Mouse (Mus musculus) cerebellum, adult 2 months (tissue): ENCODE data around the gene Cachd1. TPM values are rescaled to one million over a fixed set of nuclear protein-coding genes. Genes with fewer than 3 reads are reported as not detected.

ENCODE experiments used
- DNase-seq, 2 experiments: peaks; one replicate each; pipeline ENCODE4 v3.0.0; 2021
- H3K27ac ChIP-seq: fragments of 200-500 bp; 2 replicates; pipeline ENCODE4 v1.5.1; 2012; ENCODE audit warnings: low read length, control low read depth, inconsistent platforms; ENCODE audit not compliant: insufficient read depth
- H3K27me3 ChIP-seq: fragments of 200-500 bp; 2 replicates; pipeline ENCODE4 v1.6.1; 2012; ENCODE audit warnings: inconsistent platforms, mild to moderate bottlenecking, low read length, moderate library complexity; ENCODE audit not compliant: control insufficient read depth, insufficient read depth
- H3K4me1 ChIP-seq: fragments of 200-500 bp; 2 replicates; pipeline ENCODE4 v1.6.1; 2011; ENCODE audit warnings: low read length; ENCODE audit not compliant: control insufficient read depth, insufficient read depth
- H3K4me3 ChIP-seq: fragments of 200-500 bp; replicated peaks from 2 replicates; pipeline ENCODE3; 2011; ENCODE audit warnings: mild to moderate bottlenecking, low read depth, low read length, control low read depth; ENCODE audit not compliant: insufficient read depth
- CTCF ChIP-seq: fragments of 200-500 bp; IDR thresholded peaks from 2 replicates; pipeline ENCODE4 v1.5.1; 2011; ENCODE audit warnings: low read depth, mild to moderate bottlenecking, control low read depth, low read length, moderate library complexity, borderline replicate concordance; ENCODE audit not compliant: insufficient read depth
- POLR2A ChIP-seq: fragments of 200-500 bp; IDR thresholded peaks from 2 replicates; pipeline ENCODE4 v1.6.1; 2011; ENCODE audit warnings: low read length, control low read depth, borderline replicate concordance; ENCODE audit not compliant: insufficient read depth
- WGBS: fragments of 180-500 bp; shearing (Covaris S2); methylation state at CpG from one replicate; pipeline ENCODE4 v1.1.7; 2018; 5-methylcytosine and 5-hydroxymethylcytosine counted together
- polyA plus RNA-seq: library from polyadenylated mRNA; depleted of rRNA; stranded (reverse); fragments of >200 nt; gene quantifications from 2 replicates; pipeline ENCODE4 v1.2.3, GENCODE M21; 2012

Cachd1 gene
- polyA plus RNA-seq, 1 experiment = 41.4 TPM

- 90% methylated on average over 4 of the region's 4 CpGs for WGBS
- no peak for TF ChIP-seq POLR2A
- TF ChIP-seq CTCF = no peak
Observed at GRCm38 (mm10) chr4:101017806-101018205, 241.3 kb downstream of the Cachd1 start.

GRCm38 (mm10) chr4:101020596-101020995, 244.1 kb downstream of the Cachd1 start, which contains the start of gene Gm10577:
Gene Gm10577, minus strand, starts transcription at chr4:101020696.
- no peak for TF ChIP-seq CTCF
- TF ChIP-seq POLR2A = no peak
- Histone ChIP-seq H3K27ac (no peak within 1 kb of the TSS), H3K27me3 (no peaks in the 10 kb centered on the region), H3K4me3 (no peak within 1 kb of the TSS), H3K4me1 (no peaks in the 10 kb centered on the region)
- WGBS = 57% methylated on average over 4 of the region's 4 CpGs
- no peak for DNase-seq

More at GRCm38 (mm10) chr4:101017806-101018205, 241.3 kb downstream of the Cachd1 start:
- DNase-seq = no peak
- Histone ChIP-seq H3K4me3 (no peak overlapping the region), H3K4me1 (no peaks in the 10 kb centered on the region), H3K27ac (no peak overlapping the region), H3K27me3 (no peaks in the 10 kb centered on the region)

DNA sequence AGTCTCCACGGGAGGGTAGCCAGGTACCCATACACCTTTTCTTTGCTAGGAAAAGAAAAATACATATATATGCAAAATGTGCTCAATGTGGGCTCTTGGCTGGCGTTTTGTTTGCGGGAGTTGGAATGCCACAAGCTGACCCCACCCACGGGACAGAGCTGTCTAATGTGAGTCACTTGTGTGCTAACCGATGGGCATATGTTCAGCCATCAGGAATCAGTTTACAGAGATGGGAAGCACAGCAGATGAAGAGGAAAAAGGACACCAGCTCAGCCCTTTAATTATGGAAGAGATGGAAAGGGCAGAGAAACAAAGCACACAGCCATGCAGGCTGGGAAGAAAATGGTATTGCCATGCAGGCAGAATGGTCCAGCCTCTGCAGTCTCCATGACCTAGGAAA, 250.1 kb downstream of the Cachd1 start:
- no peaks in the 10 kb centered on the region for H3K4me1 ChIP-seq
- no peak for DNase-seq
- TF ChIP-seq POLR2A = no peak
- no peak for TF ChIP-seq CTCF
- H3K27ac ChIP-seq = no peak overlapping the region
- 33% methylated on average over 5 of the region's 5 CpGs for WGBS
- no peak overlapping the region for H3K4me3 ChIP-seq
- no peaks in the 10 kb centered on the region for H3K27me3 ChIP-seq

GRCm38 (mm10) chr4:101026995-101027394, 250.5 kb downstream of the Cachd1 start:
- TF ChIP-seq POLR2A = no peak
- TF ChIP-seq CTCF = no peak
- H3K27ac ChIP-seq = no peak overlapping the region
- WGBS = 57% methylated on average over 2 of the region's 2 CpGs
- no peak overlapping the region for H3K4me3 ChIP-seq
- no peak for DNase-seq
- H3K4me1 ChIP-seq = no peaks in the 10 kb centered on the region
- H3K27me3 ChIP-seq = no peaks in the 10 kb centered on the region

DNA sequence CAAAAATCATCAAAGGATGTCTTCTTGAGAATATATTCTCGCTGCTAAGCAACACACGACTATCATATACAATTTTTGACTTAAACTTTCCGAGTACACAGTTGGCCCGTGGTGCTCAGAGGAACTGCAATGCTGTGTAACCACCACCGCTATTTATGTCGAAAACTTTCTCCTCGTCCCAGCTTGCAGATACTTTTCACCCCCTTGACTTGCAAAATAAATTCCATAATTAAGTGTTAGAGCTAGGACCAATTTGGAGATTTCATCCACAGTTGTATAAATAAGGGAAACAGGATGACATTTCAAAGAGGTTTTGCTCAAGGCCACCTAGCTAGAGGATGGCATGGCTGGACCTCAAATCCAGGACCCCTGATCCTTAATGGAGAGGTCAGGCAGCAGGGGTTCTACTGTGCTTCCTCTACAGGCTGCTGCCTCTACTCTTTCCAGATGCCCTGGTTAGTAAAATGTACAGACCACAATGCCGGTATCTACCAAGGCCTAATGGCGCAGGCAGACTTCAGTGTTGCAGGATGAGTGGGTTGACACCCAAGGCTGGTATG, 251.5 kb downstream of the Cachd1 start:
- no peak for DNase-seq
- Histone ChIP-seq H3K27ac (no peak overlapping the region), H3K4me3 (no peak overlapping the region), H3K4me1 (no peaks in the 10 kb centered on the region), H3K27me3 (no peaks in the 10 kb centered on the region)
- WGBS = 93% methylated on average over 9 of the region's 9 CpGs
- no peak for TF ChIP-seq CTCF
- no peak for TF ChIP-seq POLR2A

DNA sequence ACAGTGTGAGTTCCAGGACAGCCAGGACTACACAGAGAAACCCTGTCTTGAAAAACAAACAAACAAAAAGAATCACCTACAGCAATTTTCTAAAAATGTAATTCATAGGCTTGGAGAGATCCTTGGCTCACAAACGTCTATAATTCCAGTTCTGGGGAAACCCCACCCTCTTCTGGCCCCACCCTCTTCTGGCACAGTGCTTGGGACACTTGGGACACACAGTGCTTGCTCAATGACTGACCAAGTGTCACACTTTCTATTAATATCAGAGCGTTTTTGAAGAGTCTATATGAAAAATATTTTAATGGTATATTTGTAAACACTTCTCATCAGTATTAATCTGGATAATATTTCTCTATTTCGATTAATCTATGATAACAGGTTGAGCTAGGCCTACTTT, 256.6 kb downstream of the Cachd1 start:
- no peak for TF ChIP-seq CTCF
- Histone ChIP-seq H3K27ac (no peak overlapping the region), H3K27me3 (no peaks in the 10 kb centered on the region), H3K4me1 (no peaks in the 10 kb centered on the region), H3K4me3 (no peak overlapping the region)
- WGBS = 65% methylated on average over 3 of the region's 3 CpGs
- no peak for DNase-seq

GRCm38 (mm10) chr4:101035131-101035530, 258.7 kb downstream of the Cachd1 start:
- Histone ChIP-seq H3K4me3 (no peak overlapping the region), H3K4me1 (no peaks in the 10 kb centered on the region), H3K27me3 (no peaks in the 10 kb centered on the region), H3K27ac (no peak overlapping the region)
- 63% methylated on average over 5 of the region's 5 CpGs for WGBS
- TF ChIP-seq POLR2A = no peak
- TF ChIP-seq CTCF = no peak
- DNase-seq = no peak

DNA sequence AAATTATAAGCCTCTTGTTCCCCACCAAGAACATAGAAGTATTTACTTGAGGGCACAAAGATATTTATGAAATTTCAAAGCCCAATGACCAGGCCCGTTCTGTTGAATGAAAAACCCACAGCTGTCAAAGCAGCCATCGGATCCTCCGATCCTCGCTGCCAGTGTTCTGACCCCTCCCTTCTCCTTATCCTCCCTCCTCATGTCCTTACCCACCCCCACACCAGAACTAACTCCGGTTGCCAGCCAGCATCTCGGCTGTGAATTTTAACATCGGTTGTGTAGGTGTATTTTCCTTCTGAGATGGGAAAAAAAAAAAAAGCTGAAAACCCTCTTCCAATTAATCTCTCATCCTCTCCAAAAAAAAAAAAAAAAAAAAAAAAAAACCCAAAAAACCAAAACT, 260.7 kb downstream of the Cachd1 start:
- TF ChIP-seq CTCF (no peak), POLR2A (no peak)
- H3K27ac ChIP-seq = no peak overlapping the region
- H3K27me3 ChIP-seq = no peaks in the 10 kb centered on the region
- WGBS = 27% methylated on average over 7 of the region's 7 CpGs
- H3K4me3 ChIP-seq = no peak overlapping the region
- no peaks in the 10 kb centered on the region for H3K4me1 ChIP-seq
- DNase-seq = no peak
